Mouse (Mus musculus) right cerebral cortex, postnatal 4 days (tissue): ENCODE measurements at regions not wholly inside any gene's neighbourhood (a gene's known extent, or its start where the extent isn't known, plus 50 kb on each side); places are given as distances from the start of the nearest gene placed in this dataset.

Experiments
- DNase-seq: peaks from one replicate; pipeline ENCODE4 v3.0.0-alpha.2; 2022

GRCm38 (mm10) chr15:63724543-63725186 lies 120.3 kb downstream of the Gsdmc2 start:
- no peak for DNase-seq

GRCm38 (mm10) chr15:63722991-63723390 lies 122.0 kb downstream of the Gsdmc2 start:
- no peak for DNase-seq

- peak; percentile 26 for DNase-seq
Measured at GRCm38 (mm10) chr15:63721669-63722357, 123.2 kb downstream of the Gsdmc2 start.

- DNase-seq, result no peak
Measured at GRCm38 (mm10) chr15:63717812-63718211, 127.2 kb downstream of the Gsdmc2 start.

GRCm38 (mm10) chr15:63713697-63714096 lies 131.3 kb downstream of the Gsdmc2 start:
- DNase-seq, result no peak

- no peak for DNase-seq
Measured at GRCm38 (mm10) chr15:63710381-63710780, 134.6 kb downstream of the Gsdmc2 start.

- no peak for DNase-seq
Measured at GRCm38 (mm10) chr15:63709270-63709933, 135.6 kb downstream of the Gsdmc2 start.

GRCm38 (mm10) chr15:63704636-63705035 lies 140.3 kb downstream of the Gsdmc2 start:
- DNase-seq, result no peak

GRCm38 (mm10) chr15:63697831-63698230 lies 147.1 kb downstream of the Gsdmc2 start:
- DNase-seq, result no peak

- no peak for DNase-seq
Measured at GRCm38 (mm10) chr15:63694150-63694549, 150.8 kb downstream of the Gsdmc2 start.

GRCm38 (mm10) chr15:63693561-63693960 lies 151.4 kb downstream of the Gsdmc2 start:
- no peak for DNase-seq

- no peak for DNase-seq
Measured at GRCm38 (mm10) chr15:63692491-63693295, 152.3 kb downstream of the Gsdmc2 start.

- DNase-seq, result no peak
Measured at GRCm38 (mm10) chr15:63689788-63690575, 155.0 kb downstream of the Gsdmc2 start.

GRCm38 (mm10) chr15:63687852-63688251 lies 157.1 kb downstream of the Gsdmc2 start:
- no peak for DNase-seq

GRCm38 (mm10) chr15:63686954-63687562 lies 157.9 kb downstream of the Gsdmc2 start:
- DNase-seq, result no peak

GRCm38 (mm10) chr15:63679984-63680925 lies 164.7 kb downstream of the Gsdmc2 start:
- DNase-seq, result no peak

GRCm38 (mm10) chr15:63678921-63679320 lies 166.1 kb downstream of the Gsdmc2 start:
- no peak for DNase-seq

- DNase-seq, result no peak
Measured at GRCm38 (mm10) chr15:63675491-63676036, 169.4 kb downstream of the Gsdmc2 start.

GRCm38 (mm10) chr15:63674404-63674803 lies 170.6 kb downstream of the Gsdmc2 start:
- no peak for DNase-seq

GRCm38 (mm10) chr15:63671081-63671480 lies 173.9 kb downstream of the Gsdmc2 start:
- DNase-seq, result peak; percentile 26
